Mouse (Mus musculus) left cerebral cortex, adult 11 months (tissue): ENCODE results near the gene Ptgis.
A peak's percentile ranks its signal among the peaks of the same experiment; 100 is the strongest.
"Not testable (repeated sequence)": the region's sequence is repeated elsewhere in the genome, so short reads cannot be mapped to it uniquely, and the experiment has no call there.

ENCODE experiments used
- DNase-seq: peaks from one replicate; pipeline ENCODE4 v3.0.0; 2022; ENCODE audit warnings: low spot score

The Ptgis gene

DNA sequence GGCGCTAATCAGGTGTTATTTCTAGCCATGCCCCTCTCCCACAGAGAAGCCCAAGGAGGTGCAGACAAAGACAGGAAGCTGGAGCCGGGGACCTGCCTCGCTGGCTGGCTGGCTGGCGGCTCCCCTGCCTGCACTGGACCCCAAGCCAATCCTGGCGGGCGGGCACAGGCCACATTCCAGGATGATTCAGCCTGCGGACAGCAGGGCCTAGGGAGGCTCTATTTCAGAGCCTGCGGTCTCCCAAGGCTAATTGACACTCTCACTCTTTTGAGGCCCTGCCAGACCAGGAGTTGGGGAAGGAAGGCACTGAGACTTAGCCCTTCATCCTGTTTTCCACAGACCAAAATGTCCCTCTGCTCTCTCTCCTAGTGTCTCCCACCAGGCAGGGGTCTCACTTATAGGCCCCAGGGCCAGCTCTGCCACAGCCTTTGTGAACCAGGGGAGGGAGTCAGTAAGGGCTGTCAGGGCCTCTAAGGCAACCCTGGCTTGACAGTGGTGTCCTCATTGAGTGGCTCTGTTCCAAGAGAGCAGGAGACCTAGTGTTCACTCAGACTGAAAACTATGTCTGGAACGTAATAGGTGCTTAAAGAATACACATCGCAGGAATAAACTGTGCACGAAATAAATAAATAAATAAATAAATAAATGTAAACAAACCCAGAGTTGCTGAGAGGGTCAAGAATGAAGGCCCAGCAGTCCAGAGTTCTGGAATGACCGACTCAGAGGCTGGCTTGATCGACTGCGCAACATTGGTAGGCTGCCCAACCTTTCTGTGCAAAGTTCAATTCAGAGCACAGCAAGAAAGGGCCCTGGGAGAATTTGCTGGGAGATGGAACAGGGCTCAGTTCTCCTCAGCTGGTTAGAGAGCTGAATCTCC, 8.0 kb downstream of the Ptgis start:
- no peak for DNase-seq

DNA sequence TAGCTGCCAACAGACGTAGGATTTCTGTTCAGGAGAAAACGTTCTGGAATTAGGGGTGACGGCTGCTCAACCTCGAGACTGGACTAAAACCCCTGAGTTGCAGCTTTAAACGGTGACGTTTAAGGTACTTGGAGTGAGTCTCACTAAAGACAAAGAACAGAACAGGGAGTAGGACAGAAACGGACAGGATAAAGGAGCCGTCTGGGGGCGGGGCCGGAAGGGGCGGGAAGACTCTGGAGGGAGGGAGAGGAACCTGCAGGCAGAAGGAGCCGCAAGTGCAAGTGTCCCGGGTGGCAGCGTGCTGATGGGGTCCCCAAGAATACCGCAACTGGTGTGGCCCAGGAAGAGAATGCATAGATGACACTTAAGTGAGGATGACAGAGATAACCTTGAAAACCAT, 9.8 kb downstream of the Ptgis start:
- DNase-seq, result no peak

DNA sequence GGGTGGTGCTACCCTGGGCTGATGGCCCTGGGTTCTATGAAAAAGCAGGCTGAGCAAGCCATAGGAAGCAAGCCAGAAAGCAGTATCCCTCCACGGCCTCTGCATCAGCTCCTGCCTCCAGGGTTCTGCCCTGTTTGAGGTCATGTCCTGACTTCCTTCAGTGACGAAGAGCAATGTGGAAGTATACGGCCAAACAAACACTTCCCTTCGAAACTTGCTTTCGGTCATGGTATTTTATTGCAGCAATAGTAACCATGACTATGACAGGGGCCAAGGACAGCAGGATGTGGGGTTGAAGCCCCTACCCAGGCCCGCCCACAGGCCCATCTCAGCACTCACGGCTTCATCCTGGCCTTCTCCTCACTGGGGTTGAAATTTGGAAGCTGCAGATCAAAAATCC, 15.5 kb downstream of the Ptgis start:
- no peak for DNase-seq

DNA sequence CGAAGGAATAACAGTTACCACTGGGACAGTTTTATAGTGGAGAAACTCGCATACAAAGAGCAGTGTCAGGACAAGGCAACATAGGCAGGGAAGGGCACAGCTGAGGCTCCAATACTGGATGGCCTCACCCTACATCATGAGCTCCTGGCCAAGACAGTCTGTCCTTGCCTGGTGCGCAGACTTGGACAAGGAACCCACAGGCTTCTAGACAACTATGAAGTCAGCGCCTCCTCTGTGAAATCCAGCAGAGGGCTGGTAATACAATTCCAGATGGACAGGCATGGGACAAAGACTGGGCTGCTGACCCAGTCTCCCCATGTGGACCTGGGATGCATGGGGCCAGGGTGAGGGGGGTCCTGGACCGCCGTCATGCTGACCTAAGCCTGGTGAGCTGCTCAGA, 16.2 kb downstream of the Ptgis start:
- no peak for DNase-seq

DNA sequence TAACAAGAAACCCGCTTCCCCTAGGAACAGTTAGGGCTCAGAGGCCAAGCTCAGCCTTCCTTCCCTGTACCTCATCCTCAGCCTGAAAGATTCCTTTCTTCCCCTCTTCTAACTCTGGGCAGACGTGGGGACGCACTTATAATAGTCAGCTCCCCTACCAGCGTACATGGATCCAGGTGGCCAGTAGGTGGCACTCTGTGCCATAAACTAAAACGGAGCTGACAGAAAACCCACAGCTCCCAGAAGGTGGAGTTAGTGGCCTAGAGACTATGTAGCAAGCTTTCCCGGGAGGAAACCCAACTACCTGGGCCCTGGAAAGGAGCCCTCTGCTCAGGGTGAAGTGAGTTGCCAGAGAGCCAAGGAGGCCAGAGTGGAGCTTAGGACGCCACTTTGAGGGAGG, 18.3 kb downstream of the Ptgis start:
- no peak for DNase-seq

DNA sequence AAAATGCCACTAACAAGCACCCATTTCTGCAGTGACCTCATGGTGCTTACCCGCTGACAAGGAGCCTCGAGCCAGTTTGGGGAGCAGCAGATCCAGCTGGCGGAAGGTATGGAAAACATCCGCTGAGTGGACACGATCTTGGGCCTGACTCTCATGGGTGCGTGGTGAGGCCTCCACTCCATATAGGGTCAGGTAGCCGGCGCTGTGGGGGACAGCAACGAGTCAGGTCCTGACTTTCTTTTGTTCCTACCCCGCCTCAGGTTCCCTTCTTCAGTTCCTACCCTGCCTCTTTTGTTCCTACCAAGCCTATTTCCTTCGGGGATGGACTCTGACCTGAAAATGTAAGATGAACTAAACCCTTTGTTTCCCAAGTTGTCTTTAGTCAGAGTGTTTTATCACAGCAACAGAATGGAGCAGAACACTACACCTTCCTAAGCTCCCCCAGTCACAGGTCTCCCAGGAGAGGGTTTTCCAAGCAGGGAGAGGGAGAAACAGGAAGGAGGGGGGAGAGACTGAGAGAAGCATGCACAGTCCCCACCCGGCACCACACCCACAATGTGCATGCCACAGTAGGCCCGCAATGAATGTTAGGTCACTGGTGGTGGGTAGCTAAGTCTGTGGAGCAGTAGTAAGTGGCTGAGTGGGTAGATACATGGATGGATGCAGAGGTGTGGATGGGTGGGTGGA, 19.1 kb downstream of the Ptgis start:
- DNase-seq, result no peak

DNA sequence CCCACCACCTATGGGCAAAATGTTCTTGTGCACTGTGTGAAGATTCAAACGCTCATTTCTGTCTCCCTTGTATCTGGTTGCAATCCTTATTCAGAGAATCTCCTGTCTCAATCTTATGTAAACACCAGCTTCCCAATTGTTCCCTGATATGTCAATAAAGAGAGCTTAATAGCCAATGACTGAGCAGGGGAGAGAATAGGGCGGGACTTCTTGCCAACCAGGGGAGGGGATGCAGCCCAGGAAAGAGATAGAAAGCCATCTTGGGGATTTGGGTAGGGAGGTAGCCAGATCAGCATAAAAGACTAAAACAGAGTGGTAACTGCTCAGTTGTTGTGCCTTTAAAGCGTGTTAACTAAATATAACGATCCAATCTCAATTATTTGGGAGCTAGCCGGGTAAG, 19.7 kb downstream of the Ptgis start:
- no peak for DNase-seq

DNA sequence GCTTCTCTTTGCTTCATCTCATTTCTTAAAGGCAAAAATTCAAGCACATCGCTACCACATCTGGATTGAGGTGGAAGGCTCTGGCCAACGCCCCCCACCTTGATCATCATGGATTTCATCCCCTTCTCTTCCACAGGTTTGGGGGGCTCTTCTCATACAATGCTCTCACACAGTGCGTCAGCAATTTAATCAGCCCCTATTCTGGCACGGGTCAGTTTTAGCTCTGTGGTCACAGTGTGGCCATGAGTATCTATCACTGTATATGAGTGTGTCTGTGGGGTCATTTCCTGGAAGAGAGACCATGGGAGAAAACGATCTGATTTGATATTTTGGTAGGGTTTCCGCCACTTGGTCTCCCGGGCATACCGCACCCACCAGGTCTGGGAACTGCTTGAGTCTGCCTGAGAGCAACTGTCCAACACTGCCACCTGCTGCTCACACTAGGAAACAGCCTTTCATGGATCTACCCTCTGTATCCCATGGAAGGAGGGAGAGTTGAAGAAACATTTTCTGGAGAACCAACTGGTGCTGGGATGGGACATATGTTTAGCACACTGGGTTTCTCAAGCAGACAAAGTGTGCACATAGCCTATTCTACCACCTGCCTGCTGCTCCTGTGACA, 21.1 kb downstream of the Ptgis start:
- peak; percentile 78 for DNase-seq

DNA sequence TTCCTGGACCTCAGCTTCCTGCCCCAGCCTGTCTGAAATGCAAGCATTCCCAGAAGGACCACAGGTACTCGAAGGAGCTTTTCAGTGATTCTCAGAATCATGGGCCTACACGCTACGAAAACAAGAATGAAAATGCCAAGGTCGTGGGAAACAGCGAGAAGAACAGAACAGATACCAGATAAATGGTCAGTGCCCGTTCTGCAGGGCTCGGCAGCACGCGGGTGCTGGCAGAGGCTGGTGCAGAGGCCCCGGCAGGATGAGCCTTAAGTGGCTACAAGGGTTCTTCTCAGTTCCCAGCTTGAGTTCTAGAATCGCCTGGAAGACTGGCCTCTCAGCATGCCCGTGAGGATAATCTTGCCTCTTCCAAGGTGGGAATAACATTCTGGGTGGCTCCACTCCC, 26.7 kb downstream of the Ptgis start:
- no peak for DNase-seq

DNA sequence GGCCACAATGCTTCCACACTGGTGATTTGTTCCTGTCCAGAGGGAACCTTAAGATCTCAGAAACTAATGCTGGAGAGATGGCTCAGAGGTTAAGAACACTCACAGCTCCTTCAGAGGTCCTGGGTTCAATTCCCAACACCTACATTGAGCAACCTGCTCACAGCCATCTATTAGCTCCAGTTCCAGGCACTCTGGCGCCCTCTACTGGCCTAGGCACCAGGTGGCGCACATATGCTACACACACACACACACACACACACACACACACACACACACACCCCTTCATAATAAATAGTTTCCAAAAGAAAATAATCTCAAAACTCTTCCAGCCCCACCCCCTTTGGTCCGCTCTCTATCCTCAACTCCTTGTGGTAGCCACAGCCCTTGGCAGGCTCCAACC, 27.3 kb downstream of the Ptgis start:
- DNase-seq, result no peak

DNA sequence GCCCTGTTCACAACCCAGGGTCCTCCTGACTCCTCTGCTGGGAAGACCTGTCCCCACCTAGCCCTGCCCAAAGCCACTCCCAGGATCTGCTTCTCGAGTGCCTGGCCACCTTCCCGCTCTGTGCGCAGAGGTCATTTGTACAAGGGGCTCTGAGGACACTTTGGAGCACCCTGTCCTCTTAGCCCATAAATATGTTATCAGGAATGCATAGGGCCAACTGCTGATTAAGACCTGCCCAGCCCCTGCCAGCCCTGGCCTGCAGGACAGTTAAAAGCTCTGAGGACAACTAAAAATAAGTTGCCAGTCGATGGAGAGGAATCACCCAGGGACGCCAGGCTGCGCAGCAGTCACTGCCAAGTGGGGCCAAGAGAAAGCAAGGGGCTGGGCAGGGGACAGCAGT, 27.9 kb downstream of the Ptgis start:
- DNase-seq, result no peak

DNA sequence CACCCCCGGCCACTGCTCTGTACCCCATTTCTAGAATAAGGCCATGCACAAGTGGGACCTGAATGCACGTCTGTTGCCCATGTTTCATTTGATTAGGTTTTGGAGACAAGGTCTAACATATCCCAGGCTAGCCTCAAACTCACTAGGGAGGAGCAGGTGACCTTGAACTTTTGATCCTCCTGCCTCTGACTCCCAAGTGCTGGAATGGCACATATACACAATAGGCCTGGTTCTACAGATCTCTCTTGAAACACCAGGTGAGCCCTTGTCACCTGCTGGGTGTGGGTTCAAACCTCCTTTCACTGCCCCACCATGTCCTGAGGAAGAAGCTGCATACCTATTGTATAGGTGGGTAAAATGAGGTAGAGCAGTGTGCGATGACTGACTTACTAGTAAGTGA, 28.3 kb downstream of the Ptgis start:
- no peak for DNase-seq

DNA sequence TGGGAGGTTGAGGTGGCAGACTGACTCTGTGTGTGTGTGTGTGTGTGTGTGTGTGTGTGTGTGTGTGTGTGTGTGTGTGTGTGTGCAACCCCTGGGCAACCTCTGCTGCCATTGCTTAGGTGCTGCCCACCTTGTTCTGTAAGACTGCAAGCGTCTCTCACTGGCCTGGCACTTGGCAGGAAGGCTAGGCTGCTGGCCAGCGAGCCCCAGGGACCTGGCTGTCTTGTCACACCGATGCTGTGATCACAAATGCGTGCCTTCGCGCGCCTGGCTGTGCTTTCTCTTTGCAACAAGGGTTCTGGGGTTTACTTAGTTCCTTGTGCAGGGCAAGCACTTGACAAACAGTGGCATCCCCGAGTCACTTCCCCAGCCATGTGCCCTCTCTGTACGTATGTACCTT, 30.5 kb downstream of the Ptgis start:
- no peak for DNase-seq

DNA sequence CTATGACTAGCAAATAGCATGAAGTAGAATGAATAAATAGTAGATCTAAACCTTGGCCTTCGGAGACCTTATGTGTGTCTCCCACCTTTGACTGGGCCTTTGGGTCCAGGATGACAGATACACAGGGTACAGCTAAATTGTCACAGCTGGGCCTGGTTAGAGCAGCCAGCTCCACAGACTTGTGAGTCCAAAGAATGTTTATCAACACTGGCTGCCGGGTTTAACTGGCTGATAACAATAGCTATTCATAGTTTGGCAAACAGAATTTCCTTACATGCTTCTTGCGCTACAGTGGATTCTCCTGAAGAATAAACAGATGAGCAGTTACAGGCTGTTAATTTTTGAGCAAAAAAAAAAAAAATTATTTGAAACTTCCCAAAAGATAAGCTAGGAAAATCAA, 31.4 kb downstream of the Ptgis start:
- no peak for DNase-seq

DNA sequence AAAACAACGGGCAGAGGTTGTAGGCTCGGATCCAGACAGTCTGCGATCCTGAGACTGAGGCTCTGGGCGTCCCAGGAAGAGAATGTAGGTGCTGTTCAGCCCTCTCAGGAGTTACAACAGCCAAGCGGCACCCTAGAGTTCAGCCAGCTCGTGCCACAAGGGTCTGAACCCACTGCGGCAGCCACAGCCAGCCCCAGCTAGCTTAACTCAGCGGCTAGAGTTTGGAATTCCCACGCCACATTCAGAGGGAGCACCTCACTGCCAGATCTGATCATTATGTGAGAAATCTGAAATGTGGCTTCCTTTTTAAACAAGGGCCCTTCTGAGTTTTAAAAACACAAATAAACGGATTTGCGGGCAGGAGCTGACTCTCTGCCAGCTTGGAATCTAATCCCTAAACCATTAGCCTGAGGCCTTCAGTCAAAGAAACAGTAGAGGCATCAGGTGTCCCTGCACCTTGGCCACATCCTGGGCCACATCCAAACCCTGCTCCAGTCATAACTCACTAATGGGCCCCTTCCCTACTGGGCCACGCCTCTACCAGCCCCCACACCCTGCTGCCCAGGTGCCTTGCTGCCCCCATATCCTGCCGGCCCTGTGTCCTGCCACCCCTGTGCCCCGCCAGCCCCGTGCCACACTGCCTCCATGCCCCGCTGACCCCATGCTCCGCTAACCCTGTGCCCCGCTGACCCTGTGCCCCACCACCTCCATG, 34.3 kb downstream of the Ptgis start:
- no peak for DNase-seq

DNA sequence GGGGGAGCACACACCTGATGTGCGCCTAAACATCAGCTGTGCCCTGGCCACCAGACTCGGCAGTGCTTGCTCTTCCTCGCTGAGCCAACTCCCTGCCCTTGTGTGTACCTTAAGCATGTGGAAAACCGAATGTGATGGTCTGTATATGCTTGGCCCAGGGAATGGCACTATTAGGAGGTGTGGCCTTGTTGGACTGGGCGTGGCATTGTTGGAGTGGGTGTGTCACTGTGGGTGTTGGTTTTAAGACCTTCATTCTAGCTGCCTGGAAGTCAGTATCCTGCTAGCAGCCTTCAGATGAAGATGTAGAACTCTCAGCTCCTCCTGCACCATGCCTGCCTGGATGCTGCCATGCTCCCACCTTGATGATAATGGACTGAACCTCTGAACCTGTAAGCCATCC, 35.7 kb downstream of the Ptgis start:
- not testable (repeated sequence) for DNase-seq

DNA sequence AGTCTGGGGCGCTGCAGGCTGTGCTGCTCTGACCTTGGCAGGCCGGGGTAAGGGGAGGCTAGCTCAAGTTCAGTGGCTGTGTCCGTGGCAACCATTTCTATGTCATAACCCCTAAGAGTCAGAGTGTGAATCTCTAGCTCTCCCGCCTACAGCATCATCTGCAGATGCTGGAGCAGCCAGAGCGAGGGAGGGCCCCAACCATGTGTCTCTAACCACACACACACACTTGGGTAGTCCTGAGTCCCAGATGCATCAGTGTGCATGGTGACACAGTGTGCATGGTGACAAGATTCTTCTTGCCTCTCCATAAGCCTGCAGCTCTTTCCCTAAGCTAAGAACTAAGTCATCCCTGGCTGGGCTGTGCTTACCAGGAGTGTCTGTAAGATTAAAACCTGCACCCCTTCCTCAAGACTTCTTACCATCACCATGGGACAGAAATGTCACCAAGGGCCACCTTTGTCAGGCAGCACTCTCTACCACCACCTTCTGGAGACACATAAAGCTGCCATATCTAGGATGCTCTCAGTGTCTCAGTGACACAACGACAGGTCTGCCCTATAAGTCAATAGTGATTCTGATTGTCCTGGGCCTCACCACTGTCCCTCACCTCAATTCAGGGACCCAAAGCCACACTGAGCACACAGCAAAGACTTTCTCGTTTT, 36.8 kb downstream of the Ptgis start:
- no peak for DNase-seq

DNA sequence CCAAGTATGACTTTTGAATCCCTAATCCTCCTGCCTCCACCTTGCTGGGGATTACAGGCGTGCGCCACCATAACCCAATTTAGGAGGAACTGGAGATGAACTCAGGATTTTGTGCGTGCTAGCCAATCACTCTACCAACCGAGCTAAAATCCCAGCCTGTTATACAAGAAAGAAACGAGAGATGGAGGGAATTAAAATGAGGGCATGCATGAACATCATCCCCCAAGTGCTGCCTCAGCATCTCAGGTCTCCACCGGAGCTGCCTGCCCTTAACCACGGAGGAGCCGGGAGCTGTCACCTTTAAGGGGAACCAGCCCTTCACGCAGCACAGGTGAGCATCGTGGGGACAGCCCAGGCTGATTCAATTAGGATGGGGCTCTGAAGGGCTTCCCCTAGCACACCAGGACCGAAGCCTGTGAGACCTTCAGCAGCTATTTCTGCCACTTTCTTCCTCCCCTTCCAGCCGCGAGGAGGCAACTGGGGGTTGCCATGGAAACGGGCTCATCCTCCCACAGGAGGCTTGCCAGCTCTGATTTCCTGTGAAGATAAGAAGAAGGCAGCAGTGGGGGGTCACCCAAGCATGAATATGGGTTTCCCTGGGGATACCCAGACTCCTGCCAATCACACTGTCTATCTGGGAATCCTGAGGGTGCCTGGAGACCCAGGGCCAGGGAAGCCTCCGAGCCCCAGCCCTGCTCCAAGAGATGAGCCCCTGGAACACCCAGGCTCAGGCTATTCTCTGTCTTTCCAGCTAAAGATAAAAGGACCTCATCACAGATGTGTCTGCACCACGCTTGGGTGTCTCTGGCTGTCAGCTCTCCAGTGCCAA, 38.7 kb downstream of the Ptgis start:
- DNase-seq, result peak; percentile 87

DNA sequence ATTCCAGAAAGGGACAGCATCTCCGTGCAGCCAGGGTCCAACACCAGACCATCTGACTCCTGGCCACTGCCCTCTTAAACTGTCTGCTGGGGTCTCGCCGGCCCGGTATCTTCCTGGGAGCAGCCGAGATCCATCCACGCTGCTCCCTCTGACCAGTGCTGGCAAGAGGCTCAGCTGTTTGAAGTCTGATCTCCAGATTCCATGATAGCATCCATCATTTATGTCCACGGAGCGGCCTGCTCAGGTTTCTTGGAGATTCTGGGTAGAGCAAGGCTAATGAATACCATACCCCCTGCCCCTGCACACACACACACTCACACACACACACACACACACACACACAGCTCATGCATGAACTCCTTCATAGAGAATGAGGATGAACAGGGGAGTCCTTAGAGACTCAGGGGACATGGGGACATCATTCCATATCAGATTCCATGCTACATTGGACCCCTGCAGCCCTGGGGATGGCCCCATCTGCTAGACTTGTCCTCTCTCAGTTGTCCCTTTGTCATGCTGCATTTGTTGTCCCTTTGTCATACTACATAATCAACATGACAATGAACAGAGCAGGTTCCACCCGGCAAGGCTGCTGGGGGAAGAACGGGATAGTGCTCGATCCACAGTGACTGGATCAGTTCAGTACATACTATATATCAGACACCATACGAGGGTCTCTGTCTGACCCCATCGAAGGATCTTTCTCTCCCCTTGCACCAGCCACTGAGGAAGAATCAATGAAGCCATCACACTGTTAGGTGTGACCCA, 41.6 kb downstream of the Ptgis start:
- DNase-seq, result no peak

DNA sequence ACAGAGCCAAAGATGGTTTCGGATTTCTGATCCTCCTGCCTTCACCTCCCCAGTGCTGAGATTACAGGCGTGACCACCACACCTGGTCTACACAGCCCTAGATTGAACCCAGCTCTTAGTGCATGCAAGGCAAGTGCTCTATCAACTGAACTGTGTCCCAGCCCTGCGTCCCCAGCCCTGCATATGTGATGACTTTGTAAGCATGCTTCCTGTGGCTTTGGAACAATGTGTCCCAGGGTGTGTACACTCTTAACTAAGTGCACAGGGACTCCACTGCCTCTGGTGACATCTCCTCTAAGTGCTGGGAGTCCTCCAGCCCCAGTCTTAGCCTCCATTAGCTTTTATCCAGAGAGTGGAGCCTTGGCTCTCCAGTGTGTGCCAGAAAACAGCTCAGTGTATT, 47.0 kb downstream of the Ptgis start:
- no peak for DNase-seq

DNA sequence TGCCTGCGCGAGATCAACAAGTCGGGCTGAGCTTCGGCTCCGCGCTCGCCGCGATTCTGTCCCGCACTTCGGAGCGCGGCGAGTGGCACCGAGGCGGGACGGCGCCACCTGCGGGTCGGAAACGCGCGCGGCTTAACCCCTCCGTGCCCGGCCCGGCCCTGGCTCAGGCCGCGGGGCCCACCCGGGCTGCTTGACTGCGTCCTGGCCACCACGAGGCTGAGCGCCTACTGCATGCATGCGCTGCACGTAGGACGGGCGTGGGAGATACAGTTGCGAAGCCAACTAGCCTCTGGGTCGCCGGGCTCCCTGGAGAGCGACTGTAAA, 50.4 kb downstream of the Ptgis start, which contains the start of gene Kcnb1:
Gene Kcnb1, minus strand, starts transcription at position 80 of the 324 bp plus-strand sequence.
- DNase-seq, result peak; percentile 65
